Mouse (Mus musculus): ENCODE results near the gene Zfp128. TPM values are rescaled to one million over a fixed set of nuclear protein-coding genes. Genes with fewer than 3 reads are reported as not detected.

Zfp128 gene
- polyA plus RNA-seq, 1 experiment from 2014 or later, result 4.7 TPM

GRCm38 (mm10) chr7:12940599-12940998 lies 59.6 kb downstream of the Zfp128 start:
- Histone ChIP-seq H3K4me3 (ENCODE audit: low read depth, low read length) (no peak overlapping the region), H3K27me3 (ENCODE audit: insufficient read depth, low read length) (no peaks in the 10 kb centered on the region), H3K4me1 (ENCODE audit: insufficient read depth) (no peaks in the 10 kb centered on the region), H3K9ac (no peak overlapping the region), H3K36me3 (ENCODE audit: insufficient read depth) (no peaks in the 10 kb centered on the region), H3K27ac (ENCODE audit: low read depth) (no peak overlapping the region), H3K4me2 (no peak overlapping the region), H3K9me3 (ENCODE audit: low read depth, low read length) (no peaks in the 10 kb centered on the region)
- TF ChIP-seq CTCF (IDR thresholded peaks at IDR 0.05; ENCODE audit: low read depth), result no peak
- DNase-seq (no peak), ATAC-seq (ENCODE audit: insufficient read depth) (no peak)
- WGBS, result 79% methylated on average over 4 of the region's 4 CpGs

Other genes with a start within 250 kb of the Zfp128 start
- gene Vmn2r54, start 240.9 kb upstream of the Zfp128 start, polyA plus RNA-seq (2014; fragmentation: Nextera tagmentation; extraction: Ambion mirVana), result not detected in 2 replicates
- gene Vmn2r55, start 196.2 kb upstream of the Zfp128 start, polyA plus RNA-seq (2014; fragmentation: Nextera tagmentation; extraction: Ambion mirVana), result not detected in 2 replicates
- not detected in 2 replicates for gene Vmn2r56, start 146.2 kb upstream of the Zfp128 start, polyA plus RNA-seq (2014; fragmentation: Nextera tagmentation; extraction: Ambion mirVana)
- gene Zscan18, start 77.5 kb upstream of the Zfp128 start, polyA plus RNA-seq (2014; fragmentation: Nextera tagmentation; extraction: Ambion mirVana), result 6.9 and 7.6 TPM in 2 replicates
- gene Zfp329, start 62.3 kb upstream of the Zfp128 start, polyA plus RNA-seq (2014; fragmentation: Nextera tagmentation; extraction: Ambion mirVana), result 14.6 and 16.3 TPM in 2 replicates
- 41.2 and 41.5 TPM in 2 replicates for gene Zfp110, start 46.4 kb upstream of the Zfp128 start, polyA plus RNA-seq (2014; fragmentation: Nextera tagmentation; extraction: Ambion mirVana)
- 22.2 and 23.4 TPM in 2 replicates for gene Zscan22, start 16.6 kb downstream of the Zfp128 start, polyA plus RNA-seq (2014; fragmentation: Nextera tagmentation; extraction: Ambion mirVana)
- 1,356 and 1,409 TPM in 2 replicates for gene Rps5, start 41.1 kb downstream of the Zfp128 start, polyA plus RNA-seq (2014; fragmentation: Nextera tagmentation; extraction: Ambion mirVana)
- gene Rnf225, start 46.2 kb downstream of the Zfp128 start, polyA plus RNA-seq (2014; fragmentation: Nextera tagmentation; extraction: Ambion mirVana), result 0.73 and 0.97 TPM in 2 replicates
- gene Zfp324, start 84.7 kb downstream of the Zfp128 start, polyA plus RNA-seq (2014; fragmentation: Nextera tagmentation; extraction: Ambion mirVana), result 9.6 and 11.1 TPM in 2 replicates
- 8.1 TPM in 2 replicates for gene Zfp446, start 96.7 kb downstream of the Zfp128 start, polyA plus RNA-seq (2014; fragmentation: Nextera tagmentation; extraction: Ambion mirVana)
- gene Slc27a5, start 117.0 kb downstream of the Zfp128 start, polyA plus RNA-seq (2014; fragmentation: Nextera tagmentation; extraction: Ambion mirVana), result not detected in 2 replicates
- gene Trim28, start 117.9 kb downstream of the Zfp128 start, polyA plus RNA-seq (2014; fragmentation: Nextera tagmentation; extraction: Ambion mirVana), result 458 and 511 TPM in 2 replicates
- gene Zbtb45, start 128.9 kb downstream of the Zfp128 start, polyA plus RNA-seq (2014; fragmentation: Nextera tagmentation; extraction: Ambion mirVana), result 29.8 and 30.4 TPM in 2 replicates
- gene Chmp2a, start 153.6 kb downstream of the Zfp128 start, polyA plus RNA-seq (2014; fragmentation: Nextera tagmentation; extraction: Ambion mirVana), result 123 and 128 TPM in 2 replicates
- 150 and 168 TPM in 2 replicates for gene Ube2m, start 157.1 kb downstream of the Zfp128 start, polyA plus RNA-seq (2014; fragmentation: Nextera tagmentation; extraction: Ambion mirVana)
- 2.3 and 3.3 TPM in 2 replicates for gene Mzf1, start 173.6 kb downstream of the Zfp128 start, polyA plus RNA-seq (2014; fragmentation: Nextera tagmentation; extraction: Ambion mirVana)
- gene Vmn1r85, start 214.0 kb downstream of the Zfp128 start, polyA plus RNA-seq (2014; fragmentation: Nextera tagmentation; extraction: Ambion mirVana), result not detected in 2 replicates
- not detected in 2 replicates for gene Vmn1r86, start 238.7 kb downstream of the Zfp128 start, polyA plus RNA-seq (2014; fragmentation: Nextera tagmentation; extraction: Ambion mirVana)

Measured in lung, embryonic 14.5 days (tissue).